Mouse (Mus musculus) heart, adult 2 months (tissue): ENCODE data around the gene Ephx1.
"Not testable (repeated sequence)": the region's sequence is repeated elsewhere in the genome, so short reads cannot be mapped to it uniquely, and the experiment has no call there.

ENCODE experiments used
- CTCF ChIP-seq: fragments of 200-600 bp; IDR thresholded peaks from 2 replicates; pipeline ENCODE4 v1.8.1; 2022; ENCODE audit warnings: antibody characterized with exemption, mild to moderate bottlenecking, moderate library complexity
- EP300 ChIP-seq: fragments of 200-500 bp; IDR thresholded peaks from 2 replicates; pipeline ENCODE4 v1.6.1; 2011; ENCODE audit warnings: low read depth, low read length, control low read depth; ENCODE audit not compliant: insufficient read depth
- POLR2A ChIP-seq: fragments of 200-500 bp; IDR thresholded peaks from 2 replicates; pipeline ENCODE4 v1.6.1; 2011; ENCODE audit warnings: mild to moderate bottlenecking, low read depth, low read length, control low read depth; ENCODE audit not compliant: insufficient read depth

- not testable (repeated sequence) for TF ChIP-seq EP300, CTCF, POLR2A
These were observed 39.2 kb downstream of the Ephx1 start for GRCm38 (mm10) chr1:180981298-180982046.
